In genomic region chr1:45313696-45314295, GRCm38 (mm10) we compare ENCODE assay signal across 8 mouse cellular contexts. TPM values are rescaled to one million over a fixed set of nuclear protein-coding genes. Genes with fewer than 3 reads are reported as not detected.
DNase-seq lines count a peak whose midpoint lies in the region; ATAC-seq and TF ChIP-seq lines count a peak whose summit lies in the region.

No protein-coding gene starts in this region.

- peak; percentile 69; the same call in 1 of the 2 replicates for ATAC-seq in embryonic facial prominence, embryonic 11.5 days (replicated peaks; ENCODE audit: insufficient number of reproducible peaks, low FRiP score, low TSS enrichment, low read depth)
- ATAC-seq in hindbrain, embryonic 16.5 days: peak; percentile 91

- no peaks in the 10 kb centered on the region for H3K9me3 ChIP-seq in ES-E14 (ENCODE audit: control insufficient read depth, insufficient read depth, low read depth, low read length)
- no peaks in the 10 kb centered on the region for H3K9me3 ChIP-seq in embryonic facial prominence, embryonic 11.5 days (replicated peaks; ENCODE audit: control insufficient read depth, low read length)
- no peaks in the 10 kb centered on the region for H3K9me3 ChIP-seq in hindbrain, embryonic 16.5 days (ENCODE audit: control insufficient read depth, low read length)

- in situ Hi-C loops in ES-E14 (cut with MboI; ENCODE audit: low sequenced_read_pairs in 2 of 2, unreplicated experiment in 2 of 2): loop anchor here in 1 of 2 experiments (25.0 kb wide), 1 partner anchor 551 kb away; no protein-coding TSS in a partner anchor

- intact Hi-C loops in gastrocnemius, adult 2 months (cut with DNase I): loop anchor here (10.0 kb wide), 1 partner anchor 1079 kb away; no protein-coding TSS in a partner anchor

- no peak overlapping the region for H3K9ac ChIP-seq in ES-E14 (ENCODE audit: insufficient read depth, low read depth, low read length, poor library complexity, severe bottlenecking)
- peak overlapping the region; percentile 38; the same call in 1 of the 2 replicates for H3K9ac ChIP-seq in embryonic facial prominence, embryonic 11.5 days (replicated peaks; ENCODE audit: low read length)
- H3K9ac ChIP-seq in hindbrain, embryonic 16.5 days (ENCODE audit: low read depth, low read length): no peak overlapping the region

- H3K4me3 ChIP-seq in gastrocnemius, adult 2 months: peak overlapping the region; percentile 70
- no peak overlapping the region for H3K4me3 ChIP-seq in ES-E14 (ENCODE audit: insufficient read depth in 1 of 2, low read depth in 1 of 2, low read length in 2 of 2, poor library complexity in 1 of 2, severe bottlenecking in 1 of 2)
- H3K4me3 ChIP-seq in embryonic facial prominence, embryonic 11.5 days (ENCODE audit: low read depth, low read length): peak overlapping the region; percentile 19
- peak overlapping the region; percentile 25; the same call in 1 of the 2 replicates for H3K4me3 ChIP-seq in hindbrain, embryonic 16.5 days (ENCODE audit: low read length)

- peak overlapping the region; percentile 32 for H3K4me2 ChIP-seq in embryonic facial prominence, embryonic 11.5 days (ENCODE audit: low read depth, low read length)
- H3K4me2 ChIP-seq in hindbrain, embryonic 16.5 days (ENCODE audit: low read length): peak overlapping the region; percentile 52

- DNase-seq in gastrocnemius, adult 2 months: no peak
- no peak for DNase-seq in gastrocnemius, adult 8-10 months (ENCODE audit: low spot score in 2 of 2)
- peak; percentile 15 for DNase-seq in ES-E14 (ENCODE audit: low read depth, low spot score)
- peak; percentile 87 for DNase-seq in embryonic facial prominence, embryonic 11.5 days (ENCODE audit: low spot score)
- peak; percentile 55 for DNase-seq in lung, postnatal 36 days
- DNase-seq in urinary bladder, postnatal 25 days (ENCODE audit: low spot score): no peak
- DNase-seq in frontal cortex, postnatal 25 days (ENCODE audit: low spot score in 2 of 2): no peak

- peak; percentile 68 for TF ChIP-seq CTCF in gastrocnemius, adult 2 months (IDR thresholded peaks at IDR 0.05)

- no peaks in the 10 kb centered on the region for H3K4me1 ChIP-seq in ES-E14 (ENCODE audit: control insufficient read depth in 2 of 2, insufficient read depth in 2 of 2, low read length in 2 of 2, poor library complexity in 1 of 2)
- 0 out of 2 replicates have a peak, but pooled peaks cover 2% of the 10 kb centered on the region for H3K4me1 ChIP-seq in embryonic facial prominence, embryonic 11.5 days (ENCODE audit: control insufficient read depth, insufficient read depth, low read length)
- no peaks in the 10 kb centered on the region for H3K4me1 ChIP-seq in hindbrain, embryonic 16.5 days (ENCODE audit: control insufficient read depth, insufficient read depth, low read depth, low read length)

- peak overlapping the region; percentile 86 for H3K27ac ChIP-seq in gastrocnemius, adult 2 months
- no peak overlapping the region for H3K27ac ChIP-seq in ES-E14 (ENCODE audit: insufficient read depth, low read depth, low read length, poor library complexity, severe bottlenecking)
- H3K27ac ChIP-seq in embryonic facial prominence, embryonic 11.5 days (replicated peaks; ENCODE audit: low read depth, low read length): peak overlapping the region; percentile 53; the same call in 1 of the 2 replicates
- no peak overlapping the region for H3K27ac ChIP-seq in hindbrain, embryonic 16.5 days (ENCODE audit: low read depth, low read length)

- no peaks in the 10 kb centered on the region for H3K27me3 ChIP-seq in embryonic facial prominence, embryonic 11.5 days (ENCODE audit: control insufficient read depth, insufficient read depth, low read length)
- H3K27me3 ChIP-seq in hindbrain, embryonic 16.5 days (replicated peaks; ENCODE audit: control insufficient read depth, insufficient read depth, low read length): no peaks in the 10 kb centered on the region

- 7% methylated on average over 4 of the region's 11 CpGs for WGBS in embryonic facial prominence, embryonic 11.5 days
- WGBS in hindbrain, embryonic 16.5 days: 13% methylated on average over 11 of the region's 11 CpGs

- no peaks in the 10 kb centered on the region for H3K36me3 ChIP-seq in ES-E14 (ENCODE audit: control insufficient read depth, insufficient read depth, low read length, poor library complexity, severe bottlenecking)
- no peaks in the 10 kb centered on the region for H3K36me3 ChIP-seq in embryonic facial prominence, embryonic 11.5 days (replicated peaks; ENCODE audit: control insufficient read depth, insufficient read depth, low read depth, low read length)
- H3K36me3 ChIP-seq in hindbrain, embryonic 16.5 days (ENCODE audit: control insufficient read depth, insufficient read depth, low read length): no peaks in the 10 kb centered on the region

TF ChIP-seq in ES-E14, 5 proteins besides CTCF, POLR2A, EP300 and RAD21:
- no peak for TF ChIP-seq MAFK (IDR thresholded peaks at IDR 0.05; ENCODE audit: insufficient read depth, low read depth, low read length)
- TF ChIP-seq ZC3H11A (IDR thresholded peaks at IDR 0.05; ENCODE audit: borderline replicate concordance, low read depth, low read length): peak; percentile 49; the same call in 1 of the 2 replicates
- no peak for TF ChIP-seq CHD2 (IDR thresholded peaks at IDR 0.05; ENCODE audit: low read depth, low read length)
- TF ChIP-seq HCFC1 (IDR thresholded peaks at IDR 0.05; ENCODE audit: borderline replicate concordance, insufficient read depth, low read length): no peak

RNA-seq across cellular contexts. Expression of gene Col3a1, which starts 2.5 kb away (rescaled TPM):
- total RNA-seq in gastrocnemius, adult 2 months (2021): 100 to 1,000 TPM; 139 to 163 TPM
- total RNA-seq in gastrocnemius, adult 8-10 months (2022): 10 to 100 TPM; 24.4 to 70.8 (median 36.4) TPM
- total RNA-seq in ES-E14 (2012; rRNA removed): 6.3 and 46.2 TPM in 2 replicates
- 470 and 503 TPM in 2 replicates for polyA plus RNA-seq in embryonic facial prominence, embryonic 11.5 days (2014; fragmentation: Nextera tagmentation; extraction: Ambion mirVana)
- 183 and 299 TPM in 2 replicates for polyA plus RNA-seq in hindbrain, embryonic 16.5 days (2015; fragmentation: Nextera tagmentation; extraction: Ambion mirVana)

Comparison
In these comparisons a context has a peak if more than half of its experiments do, and no peak if none do; other contexts are left out.
1. DNase-seq: peak in ES-E14 (single experiment), embryonic facial prominence, embryonic 11.5 days (single experiment) and lung, postnatal 36 days (single experiment); none in gastrocnemius, adult 2 months (single experiment), gastrocnemius, adult 8-10 months (0 of 2), urinary bladder, postnatal 25 days (single experiment) and frontal cortex, postnatal 25 days (0 of 2).
2. H3K27ac ChIP-seq: peak in gastrocnemius, adult 2 months (single experiment) and embryonic facial prominence, embryonic 11.5 days (single experiment); none in ES-E14 (single experiment) and hindbrain, embryonic 16.5 days (single experiment).
3. H3K4me3 ChIP-seq: peak in gastrocnemius, adult 2 months (single experiment), embryonic facial prominence, embryonic 11.5 days (single experiment) and hindbrain, embryonic 16.5 days (single experiment); none in ES-E14 (0 of 2).